Comparison of ENCODE assay signal across 19 mouse cellular contexts in genomic region chr16:91401569-91402165, GRCm38 (mm10). TPM values are rescaled to one million over a fixed set of nuclear protein-coding genes. Genes with fewer than 3 reads are reported as not detected.
"Had no signal": no experiment of that assay in that cellular context is flagged by ENCODE, and none has a peak within 500 bp of the region (broad histone marks: within the 10 kb centered on the region; RNA-seq: fewer than 3 reads in every experiment).

No protein-coding gene starts in this region.

- H3K4me1 ChIP-seq: stomach, embryonic 15.5 days had no signal

- ATAC-seq: intestine, postnatal 0 days; lung, postnatal 0 days; midbrain, embryonic 13.5 days had no signal

- H3K9me3 ChIP-seq: liver, embryonic 15.5 days; midbrain, embryonic 13.5 days; stomach, embryonic 15.5 days had no signal

- H3K4me2 ChIP-seq: liver, embryonic 15.5 days; midbrain, embryonic 13.5 days; stomach, embryonic 15.5 days had no signal

- H3K4me3 ChIP-seq: layer of hippocampus, adult 2 months; liver, embryonic 15.5 days; midbrain, embryonic 13.5 days; stomach, embryonic 15.5 days had no signal

- H3K27ac ChIP-seq: kidney, postnatal 0 days; layer of hippocampus, adult 2 months; liver, embryonic 15.5 days; midbrain, embryonic 13.5 days; stomach, embryonic 15.5 days had no signal

- H3K9ac ChIP-seq: liver, embryonic 15.5 days; midbrain, embryonic 13.5 days; stomach, embryonic 15.5 days had no signal

- H3K27me3 ChIP-seq: liver, embryonic 15.5 days; stomach, embryonic 15.5 days had no signal

- DNase-seq: kidney, adult 9 months; left cerebral cortex, postnatal 4 days; lung, adult 2 months; lung, postnatal 36 days; right cerebral cortex, postnatal 14 days; thymus, postnatal 36 days had no signal

RNA-seq across cellular contexts. Expression of gene Gm21970, which starts 10.1 kb away (rescaled TPM):
- total RNA-seq: layer of hippocampus, adult 2 months; left cerebral cortex, postnatal 10 days; left cerebral cortex, postnatal 4 days; megakaryocyte progenitor cell, adult 5-6 weeks; midbrain, postnatal 0 days had no signal
- polyA plus RNA-seq: intestine, postnatal 0 days; kidney, postnatal 0 days; lung, adult 2 months; lung, postnatal 0 days; midbrain, embryonic 13.5 days; midbrain, postnatal 0 days; neural tube, embryonic 14.5 days; spleen, adult 2 months; stomach, embryonic 15.5 days; thymus, postnatal 0 days had no signal
